Mouse (Mus musculus): ENCODE measurements around the gene Serpinb9b. TPM values are rescaled to one million over a fixed set of nuclear protein-coding genes. Genes with fewer than 3 reads are reported as not detected.

The Serpinb9b gene
- polyA plus RNA-seq, 1 experiment from 2014 or later, result 0.36 TPM

DNA sequence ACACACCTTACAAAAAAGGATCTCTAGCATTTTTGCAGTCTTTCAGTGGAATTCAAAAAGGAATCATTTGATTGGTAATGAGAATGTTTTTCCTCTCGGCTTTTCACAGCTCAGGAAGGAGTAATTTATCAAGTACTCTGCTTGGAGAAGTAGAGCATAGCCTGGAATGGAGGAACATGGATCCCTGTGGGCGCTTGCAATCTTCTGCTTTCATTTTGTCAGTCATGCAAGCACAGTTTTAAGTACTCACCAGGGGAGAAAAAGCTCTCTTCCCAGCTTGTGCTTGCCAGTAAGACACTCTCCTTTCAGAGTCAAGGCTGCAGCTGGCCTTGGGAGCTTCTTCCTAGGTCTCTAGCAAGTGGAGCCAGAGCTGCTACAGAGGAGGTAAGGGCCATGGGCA is 56.6 kb downstream of the Serpinb9b start:
- DNase-seq (no peak), ATAC-seq (ENCODE audit: insufficient read depth) (no peak)
- Histone ChIP-seq H3K27ac (ENCODE audit: low read depth) (no peak overlapping the region), H3K9ac (no peak overlapping the region), H3K4me2 (no peak overlapping the region), H3K36me3 (ENCODE audit: insufficient read depth) (no peaks in the 10 kb centered on the region), H3K4me3 (ENCODE audit: low read depth, low read length) (no peak overlapping the region), H3K4me1 (ENCODE audit: insufficient read depth) (no peaks in the 10 kb centered on the region), H3K9me3 (ENCODE audit: low read depth, low read length) (no peaks in the 10 kb centered on the region), H3K27me3 (ENCODE audit: insufficient read depth, low read length) (no peaks in the 10 kb centered on the region)
- no peak for TF ChIP-seq CTCF (IDR thresholded peaks at IDR 0.05; ENCODE audit: low read depth)
- WGBS, result 61% methylated on average over 2 of the region's 2 CpGs

DNA sequence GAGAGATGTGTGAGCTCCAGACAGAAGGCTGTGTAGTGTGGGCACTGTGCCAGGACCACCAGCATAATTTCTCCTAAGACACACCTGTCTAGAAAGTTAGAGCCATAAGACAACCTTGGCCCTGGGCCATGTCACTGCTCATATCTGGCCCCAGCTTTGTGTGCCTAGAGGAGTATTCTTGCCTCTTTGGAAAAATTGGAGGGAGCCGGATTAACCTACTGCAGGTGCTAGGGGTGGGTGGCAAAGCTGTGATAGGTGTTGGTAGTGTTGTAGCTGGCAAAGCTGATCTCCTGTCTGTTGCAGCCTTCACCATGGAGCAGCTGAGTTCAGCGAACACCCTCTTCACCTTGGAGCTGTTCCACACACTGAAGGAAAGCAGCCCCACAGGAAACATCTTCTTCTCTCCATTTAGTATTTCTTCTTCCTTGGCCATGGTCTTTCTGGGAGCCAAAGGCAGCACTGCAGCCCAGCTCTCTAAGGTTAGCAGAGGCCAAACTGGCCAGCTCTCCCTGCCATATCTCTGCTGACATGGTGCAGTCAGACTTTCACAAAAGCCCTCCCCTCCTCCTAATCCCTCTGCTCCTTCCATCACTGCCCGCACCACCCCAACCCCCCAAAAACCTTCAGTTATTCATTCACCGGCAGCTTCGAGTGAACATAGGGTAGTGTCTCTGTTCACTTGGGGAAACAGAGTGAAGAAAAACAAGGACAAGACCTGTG is 57.9 kb downstream of the Serpinb9b start:
- TF ChIP-seq CTCF (IDR thresholded peaks at IDR 0.05; ENCODE audit: low read depth), result no peak

DNA sequence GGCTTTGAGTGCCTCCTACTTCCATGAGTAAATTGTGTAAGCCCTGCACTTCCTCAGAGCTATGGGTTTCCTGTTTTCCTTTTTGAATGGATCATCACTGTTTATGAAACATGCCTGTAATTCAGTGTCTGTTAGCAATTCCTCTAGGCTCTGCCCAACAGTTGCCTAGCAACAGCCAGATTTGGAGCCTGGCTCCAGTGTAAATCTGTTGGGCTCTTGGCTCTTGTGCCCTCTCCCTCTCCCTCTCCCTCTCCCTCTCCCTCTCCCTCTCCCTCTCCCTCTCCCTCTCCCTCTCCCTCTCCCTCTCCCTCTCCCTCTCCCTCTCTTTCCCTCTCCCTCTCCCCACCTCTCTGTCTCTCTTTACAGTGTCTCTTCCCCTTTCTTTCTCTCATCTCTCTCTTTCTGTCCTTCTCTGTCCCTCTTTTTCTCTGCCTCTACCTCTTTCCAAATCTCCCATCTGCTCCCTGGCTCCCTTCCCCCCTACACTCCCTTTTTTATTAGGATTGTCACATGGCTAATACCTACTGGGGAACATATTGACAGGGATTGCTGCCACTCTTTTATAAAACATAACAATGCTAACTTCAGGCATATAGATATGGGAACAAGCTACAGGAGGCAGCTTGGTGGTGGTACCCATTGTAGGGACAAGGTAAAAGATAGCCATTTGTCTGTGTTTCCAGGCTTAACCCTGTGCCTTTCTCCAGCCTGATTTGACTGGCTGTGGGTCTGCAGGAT is 58.6 kb downstream of the Serpinb9b start:
- no peak overlapping the region for H3K4me3 ChIP-seq (ENCODE audit: low read depth, low read length)
- peak; percentile 88 for ATAC-seq (ENCODE audit: insufficient read depth)
- H3K9me3 ChIP-seq (ENCODE audit: low read depth, low read length), result no peaks in the 10 kb centered on the region
- H3K9ac ChIP-seq, result no peak overlapping the region
- no peak overlapping the region for H3K4me2 ChIP-seq
- TF ChIP-seq CTCF (IDR thresholded peaks at IDR 0.05; ENCODE audit: low read depth), result no peak
- 0 out of 2 replicates have a peak overlapping the region, but pooled peaks have one; percentile 16 for H3K27ac ChIP-seq (ENCODE audit: low read depth)
- H3K36me3 ChIP-seq (ENCODE audit: insufficient read depth), result no peaks in the 10 kb centered on the region
- H3K27me3 ChIP-seq (ENCODE audit: insufficient read depth, low read length), result no peaks in the 10 kb centered on the region
- DNase-seq, result peak; percentile 81
- no peaks in the 10 kb centered on the region for H3K4me1 ChIP-seq (ENCODE audit: insufficient read depth)

More for the DNA sequence above, 57.9 kb downstream of the Serpinb9b start:
- ATAC-seq (ENCODE audit: insufficient read depth), result peak; percentile 55; the same call in 1 of the 2 replicates
- peak overlapping the region; percentile 16; the same call in 1 of the 2 replicates for H3K27ac ChIP-seq (ENCODE audit: low read depth)
- H3K4me3 ChIP-seq (ENCODE audit: low read depth, low read length), result no peak overlapping the region
- no peaks in the 10 kb centered on the region for H3K4me1 ChIP-seq (ENCODE audit: insufficient read depth)
- no peaks in the 10 kb centered on the region for H3K27me3 ChIP-seq (ENCODE audit: insufficient read depth, low read length)
- H3K4me2 ChIP-seq, result no peak overlapping the region
- H3K36me3 ChIP-seq (ENCODE audit: insufficient read depth), result no peaks in the 10 kb centered on the region
- no peak overlapping the region for H3K9ac ChIP-seq
- WGBS, result 40% methylated on average over 5 of the region's 5 CpGs
- DNase-seq, result peak; percentile 30
- H3K9me3 ChIP-seq (ENCODE audit: low read depth, low read length), result no peaks in the 10 kb centered on the region

DNA sequence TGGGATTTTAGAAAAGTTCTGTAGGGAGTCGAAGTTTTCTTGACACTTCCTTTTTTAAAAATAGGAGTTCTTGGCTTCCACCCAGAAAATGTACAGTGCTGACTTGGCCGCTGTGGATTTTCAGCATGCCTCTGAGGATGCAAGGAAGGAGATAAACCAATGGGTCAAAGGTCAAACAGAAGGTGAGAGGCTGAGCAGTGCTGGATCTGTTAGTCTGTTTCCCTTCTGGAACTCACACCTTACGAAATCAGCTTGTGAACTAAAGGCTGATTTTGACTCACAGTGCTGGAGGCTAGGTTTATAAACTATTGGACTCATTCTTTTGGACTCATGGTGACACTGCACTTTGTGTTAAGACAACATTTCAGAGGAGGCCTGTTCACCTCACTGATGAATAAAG is 62.4 kb downstream of the Serpinb9b start:
- TF ChIP-seq CTCF (IDR thresholded peaks at IDR 0.05; ENCODE audit: low read depth), result no peak
- peak; percentile 56; the same call in 1 of the 2 replicates for ATAC-seq (ENCODE audit: insufficient read depth)
- Histone ChIP-seq H3K27me3 (ENCODE audit: insufficient read depth, low read length) (no peaks in the 10 kb centered on the region), H3K4me1 (ENCODE audit: insufficient read depth) (no peaks in the 10 kb centered on the region), H3K27ac (ENCODE audit: low read depth) (no peak overlapping the region), H3K36me3 (ENCODE audit: insufficient read depth) (no peaks in the 10 kb centered on the region), H3K4me3 (ENCODE audit: low read depth, low read length) (no peak overlapping the region), H3K9ac (no peak overlapping the region), H3K4me2 (no peak overlapping the region), H3K9me3 (ENCODE audit: low read depth, low read length) (no peaks in the 10 kb centered on the region)
- WGBS, result 36% methylated on average over 3 of the region's 3 CpGs
- peak; percentile 66 for DNase-seq

DNA sequence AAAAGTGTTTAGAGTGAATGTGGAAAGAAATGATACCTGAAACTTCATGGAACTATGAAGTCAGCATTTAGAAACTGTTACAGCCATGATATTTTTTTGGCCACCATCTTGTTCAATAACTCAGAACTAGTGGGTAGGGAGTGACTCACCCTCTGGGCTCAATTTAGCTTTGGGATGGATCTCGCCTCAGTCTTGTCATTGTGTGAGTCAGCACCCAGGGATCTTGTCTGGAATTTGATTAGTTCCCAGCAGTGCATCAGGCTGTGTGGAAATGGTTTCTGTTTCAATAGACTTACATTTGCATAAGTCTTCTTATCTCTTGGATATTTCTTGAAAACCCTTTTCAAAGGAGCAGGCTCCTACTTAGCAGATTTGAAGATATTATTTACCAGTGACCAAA is 63.3 kb downstream of the Serpinb9b start:
- Histone ChIP-seq H3K27ac (ENCODE audit: low read depth) (no peak overlapping the region), H3K4me2 (no peak overlapping the region), H3K36me3 (ENCODE audit: insufficient read depth) (no peaks in the 10 kb centered on the region), H3K4me3 (ENCODE audit: low read depth, low read length) (no peak overlapping the region), H3K4me1 (ENCODE audit: insufficient read depth) (no peaks in the 10 kb centered on the region), H3K9me3 (ENCODE audit: low read depth, low read length) (no peaks in the 10 kb centered on the region), H3K27me3 (ENCODE audit: insufficient read depth, low read length) (no peaks in the 10 kb centered on the region), H3K9ac (no peak overlapping the region)
- ATAC-seq (ENCODE audit: insufficient read depth), result no peak
- no peak for DNase-seq
- WGBS, result 87% methylated on average over 1 of the region's 1 CpGs
- no peak for TF ChIP-seq CTCF (IDR thresholded peaks at IDR 0.05; ENCODE audit: low read depth)

DNA sequence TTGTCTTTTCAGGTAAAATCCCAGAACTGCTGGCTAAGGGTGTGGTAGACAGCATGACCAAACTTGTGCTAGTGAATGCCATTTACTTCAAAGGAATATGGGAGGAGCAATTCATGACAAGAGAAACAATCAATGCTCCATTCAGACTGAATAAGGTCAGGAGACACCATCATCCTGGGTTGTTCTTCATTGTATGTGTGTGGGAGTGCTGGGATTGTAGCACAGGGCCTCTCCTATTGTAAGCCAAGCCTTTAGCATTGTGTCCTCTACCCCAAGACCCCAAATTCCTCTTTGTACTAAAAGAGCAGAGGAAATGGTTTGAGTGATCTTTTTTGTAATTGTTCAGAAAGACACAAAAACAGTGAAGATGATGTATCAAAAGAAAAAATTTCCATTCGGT is 64.1 kb downstream of the Serpinb9b start:
- Histone ChIP-seq H3K27ac (ENCODE audit: low read depth) (no peak overlapping the region), H3K4me1 (ENCODE audit: insufficient read depth) (no peaks in the 10 kb centered on the region), H3K36me3 (ENCODE audit: insufficient read depth) (no peaks in the 10 kb centered on the region), H3K9ac (no peak overlapping the region), H3K4me2 (no peak overlapping the region), H3K9me3 (ENCODE audit: low read depth, low read length) (no peaks in the 10 kb centered on the region), H3K4me3 (ENCODE audit: low read depth, low read length) (no peak overlapping the region), H3K27me3 (ENCODE audit: insufficient read depth, low read length) (no peaks in the 10 kb centered on the region)
- no peak for TF ChIP-seq CTCF (IDR thresholded peaks at IDR 0.05; ENCODE audit: low read depth)
- DNase-seq (no peak), ATAC-seq (ENCODE audit: insufficient read depth) (no peak)
- 96% methylated on average over 1 of the region's 1 CpGs for WGBS

Other genes starting within 250 kb of the Serpinb9b start
- gene Mylk4, start 243.5 kb upstream of the Serpinb9b start, polyA plus RNA-seq (2014; fragmentation: Nextera tagmentation; extraction: Ambion mirVana), result 0.09 TPM in 1 of 2 replicates, not detected in the other
- gene Wrnip1, start 225.4 kb upstream of the Serpinb9b start, polyA plus RNA-seq (2014; fragmentation: Nextera tagmentation; extraction: Ambion mirVana), result 20.3 and 22.4 TPM in 2 replicates
- gene D930007J09Rik, start 224.6 kb upstream of the Serpinb9b start, polyA plus RNA-seq (2014; fragmentation: Nextera tagmentation; extraction: Ambion mirVana), result not detected in 2 replicates
- 5.1 and 6.4 TPM in 2 replicates for gene Serpinb1a, start 176.2 kb upstream of the Serpinb9b start, polyA plus RNA-seq (2014; fragmentation: Nextera tagmentation; extraction: Ambion mirVana)
- not detected in 2 replicates for gene Serpinb1c, start 129.2 kb upstream of the Serpinb9b start, polyA plus RNA-seq (2014; fragmentation: Nextera tagmentation; extraction: Ambion mirVana)
- 23.7 and 24.0 TPM in 2 replicates for gene Serpinb6b, start 62.2 kb upstream of the Serpinb9b start, polyA plus RNA-seq (2014; fragmentation: Nextera tagmentation; extraction: Ambion mirVana)
- gene Serpinb9, start 24.2 kb upstream of the Serpinb9b start, polyA plus RNA-seq (2014; fragmentation: Nextera tagmentation; extraction: Ambion mirVana), result 30.1 and 31.8 TPM in 2 replicates
- gene Serpinb1b, start 51.2 kb downstream of the Serpinb9b start, polyA plus RNA-seq (2014; fragmentation: Nextera tagmentation; extraction: Ambion mirVana), result 0.18 and 0.37 TPM in 2 replicates
- not detected in 2 replicates for gene Serpinb9c, start 132.3 kb downstream of the Serpinb9b start, polyA plus RNA-seq (2014; fragmentation: Nextera tagmentation; extraction: Ambion mirVana)
- not detected in 2 replicates for gene Serpinb9d, start 165.5 kb downstream of the Serpinb9b start, polyA plus RNA-seq (2014; fragmentation: Nextera tagmentation; extraction: Ambion mirVana)
- gene Serpinb9e, start 222.2 kb downstream of the Serpinb9b start, polyA plus RNA-seq (2014; fragmentation: Nextera tagmentation; extraction: Ambion mirVana), result not detected in 2 replicates